Mouse (Mus musculus) cerebellum, adult 2 months (tissue): ENCODE data around the gene Epha4.

ENCODE experiments used
- CTCF ChIP-seq: fragments of 200-500 bp; IDR thresholded peaks from 2 replicates; pipeline ENCODE4 v1.5.1; 2011; ENCODE audit warnings: low read depth, mild to moderate bottlenecking, control low read depth, low read length, moderate library complexity, borderline replicate concordance; ENCODE audit not compliant: insufficient read depth
- POLR2A ChIP-seq: fragments of 200-500 bp; IDR thresholded peaks from 2 replicates; pipeline ENCODE4 v1.6.1; 2011; ENCODE audit warnings: low read length, control low read depth, borderline replicate concordance; ENCODE audit not compliant: insufficient read depth

DNA sequence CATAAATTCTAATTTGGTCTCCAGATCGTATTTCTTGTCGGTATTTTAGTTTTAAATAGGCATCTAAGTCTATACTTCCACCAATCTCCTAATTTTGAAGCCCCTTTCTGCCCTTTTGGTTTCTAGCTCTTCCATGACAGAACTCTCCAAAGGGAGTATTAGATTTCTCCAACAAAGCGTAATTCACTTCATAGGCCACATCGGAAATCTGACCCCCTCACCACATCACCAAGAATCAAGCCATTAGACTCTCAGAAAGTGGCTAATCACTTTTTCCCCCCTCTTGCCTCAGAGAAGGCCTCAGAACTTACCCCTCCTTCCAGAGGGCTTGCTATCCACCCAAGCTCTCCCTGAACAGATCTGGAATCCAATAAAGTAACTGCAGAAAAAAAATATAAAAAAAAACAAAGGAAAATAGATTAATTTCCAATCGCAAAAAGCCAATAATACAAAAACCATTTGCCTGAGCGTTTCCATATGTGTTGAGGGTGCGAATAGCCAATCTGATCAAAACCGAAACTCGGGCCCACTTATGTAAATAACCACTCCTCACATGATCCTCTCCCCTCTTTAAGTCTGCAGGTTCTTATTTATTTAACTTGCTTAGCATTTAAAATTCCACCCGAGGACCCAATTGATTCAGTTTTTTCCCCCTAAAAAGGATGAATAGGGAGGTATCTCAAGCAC lies 3.4 kb downstream of the Epha4 start:
- TF ChIP-seq POLR2A (no peak), CTCF (no peak)
